Mouse (Mus musculus) MEL (cell line): ENCODE data around the gene Map3k15. TPM values are rescaled to one million over a fixed set of nuclear protein-coding genes. Genes with fewer than 3 reads are reported as not detected.

Source experiments
- DNase-seq: peaks from one replicate; pipeline ENCODE4 v3.0.0; 2011; ENCODE audit warnings: low read depth, low spot score
- H3K27ac ChIP-seq: 2 replicates; pipeline ENCODE4 v1.5.1; 2012; ENCODE audit warnings: low read depth, mild to moderate bottlenecking, control low read depth, low read length, moderate library complexity; ENCODE audit not compliant: control insufficient read depth
- H3K27me3 ChIP-seq, 2 experiments: fragments of 150-350 bp in 1 of 2; sonication (generic) in 1 of 2; 2 replicates each; pipeline ENCODE4 v1.6.1; 2012; ENCODE audit warnings: low read length in 2 of 2, mild to moderate bottlenecking in 2 of 2, improper control_type of control experiment in 1 of 2, moderate library complexity in 1 of 2; ENCODE audit not compliant: insufficient read depth in 2 of 2, control insufficient read depth in 1 of 2
- H3K36me3 ChIP-seq, 2 experiments: 2 replicates each; pipeline ENCODE4 v1.6.1; 2012 to 2014; ENCODE audit warnings: low read length in 2 of 2, improper control_type of control experiment in 1 of 2, inconsistent platforms in 1 of 2, mild to moderate bottlenecking in 1 of 2; ENCODE audit not compliant: insufficient read depth in 2 of 2, control insufficient read depth in 1 of 2
- H3K4me1 ChIP-seq, 2 experiments: fragments of 150-350 bp in 1 of 2; sonication (generic) in 1 of 2; 2 replicates each; pipeline ENCODE4 v1.6.1; 2012; ENCODE audit warnings: low read length in 2 of 2, improper control_type of control experiment in 1 of 2, mild to moderate bottlenecking in 1 of 2; ENCODE audit not compliant: insufficient read depth in 2 of 2, control insufficient read depth in 1 of 2
- H3K4me3 ChIP-seq, 2 experiments: fragments of 150-350 bp in 1 of 2; sonication (generic) in 1 of 2; 2 replicates each; pipeline ENCODE4 v1.5.1; 2012; ENCODE audit warnings: low read depth in 2 of 2, low read length in 2 of 2, mild to moderate bottlenecking in 2 of 2, moderate library complexity in 2 of 2, control low read depth in 1 of 2, improper control_type of control experiment in 1 of 2; ENCODE audit not compliant: control insufficient read depth in 1 of 2, insufficient read depth in 1 of 2
- H3K79me2 ChIP-seq: 2 replicates; pipeline ENCODE4 v1.6.1; 2012; ENCODE audit warnings: mild to moderate bottlenecking, low read length, moderate library complexity; ENCODE audit not compliant: control insufficient read depth, poor library complexity, insufficient read depth
- H3K9ac ChIP-seq: 2 replicates; pipeline ENCODE4 v1.6.1; 2012; ENCODE audit warnings: low read depth, mild to moderate bottlenecking, control low read depth, low read length, moderate library complexity; ENCODE audit not compliant: control insufficient read depth, poor library complexity, severe bottlenecking
- H3K9me3 ChIP-seq: fragments of 150-350 bp; sonication (generic); replicated peaks from 2 replicates; pipeline ENCODE4 v1.6.1; 2012; ENCODE audit warnings: mild to moderate bottlenecking, low read length, improper control_type of control experiment, moderate library complexity; ENCODE audit not compliant: insufficient read depth
- BHLHE40 ChIP-seq: IDR thresholded peaks from 2 replicates; pipeline ENCODE4 v1.6.1; 2012; ENCODE audit warnings: low read depth, mild to moderate bottlenecking, inconsistent platforms, low read length, improper control_type of control experiment, borderline replicate concordance
- CHD1 ChIP-seq: IDR thresholded peaks from 2 replicates; pipeline ENCODE4 v1.6.1; 2012; ENCODE audit warnings: low read depth, mild to moderate bottlenecking, inconsistent platforms, low read length, improper control_type of control experiment
- E2F4 ChIP-seq: IDR thresholded peaks from 2 replicates; pipeline ENCODE4 v1.6.1; 2011; ENCODE audit warnings: low read depth, low read length, improper control_type of control experiment, borderline replicate concordance
- ELF1 ChIP-seq: IDR thresholded peaks from 2 replicates; pipeline ENCODE4 v1.6.1; 2014; ENCODE audit warnings: low read depth, mild to moderate bottlenecking, inconsistent platforms, low read length, improper control_type of control experiment, moderate library complexity
- EP300 ChIP-seq, 2 experiments: IDR thresholded peaks; 2 replicates each; pipeline ENCODE4 v1.6.1; 2011; ENCODE audit warnings: improper control_type of control experiment in 2 of 2, low read length in 2 of 2, low read depth in 1 of 2, mild to moderate bottlenecking in 1 of 2
- GABPA ChIP-seq: IDR thresholded peaks from 2 replicates; pipeline ENCODE4 v1.6.1; 2012; ENCODE audit warnings: low read depth, mild to moderate bottlenecking, inconsistent platforms, low read length, improper control_type of control experiment, moderate library complexity
- GATA1 ChIP-seq: IDR thresholded peaks from 2 replicates; pipeline ENCODE4 v1.6.1; 2011; ENCODE audit warnings: low read depth, low read length, improper control_type of control experiment
- JUND ChIP-seq: IDR thresholded peaks from 2 replicates; pipeline ENCODE4 v1.6.1; 2011; ENCODE audit warnings: low read depth, mild to moderate bottlenecking, improper control_type of control experiment, low read length
- MAFK ChIP-seq: IDR thresholded peaks from 2 replicates; pipeline ENCODE4 v1.6.1; 2011; ENCODE audit warnings: low read depth, mild to moderate bottlenecking, low read length, improper control_type of control experiment, borderline replicate concordance
- MAX ChIP-seq: IDR thresholded peaks from 2 replicates; pipeline ENCODE4 v1.6.1; 2011; ENCODE audit warnings: low read length, improper control_type of control experiment
- MAZ ChIP-seq: IDR thresholded peaks from 2 replicates; pipeline ENCODE4 v1.6.1; 2012; ENCODE audit warnings: low read depth, mild to moderate bottlenecking, inconsistent platforms, low read length, improper control_type of control experiment
- MEF2A ChIP-seq: IDR thresholded peaks from 2 replicates; pipeline ENCODE4 v1.6.1; 2014; ENCODE audit warnings: low read depth, mild to moderate bottlenecking, inconsistent platforms, low read length, improper control_type of control experiment; ENCODE audit not compliant: poor library complexity, insufficient replicate concordance, severe bottlenecking; ENCODE audit errors: extremely low read depth
- MXI1 ChIP-seq: IDR thresholded peaks from 2 replicates; pipeline ENCODE4 v1.6.1; 2011; ENCODE audit warnings: mild to moderate bottlenecking, low read depth, low read length, improper control_type of control experiment
- MYB ChIP-seq: IDR thresholded peaks from 2 replicates; pipeline ENCODE4 v1.6.1; 2011; ENCODE audit warnings: mild to moderate bottlenecking, low read depth, low read length, improper control_type of control experiment
- MYC ChIP-seq: IDR thresholded peaks from 2 replicates; pipeline ENCODE4 v1.6.1; 2011; ENCODE audit warnings: low read depth, mild to moderate bottlenecking, low read length, improper control_type of control experiment, moderate library complexity
- NRF1 ChIP-seq: IDR thresholded peaks from 2 replicates; pipeline ENCODE4 v1.6.1; 2014; ENCODE audit warnings: low read depth, mild to moderate bottlenecking, inconsistent platforms, low read length, improper control_type of control experiment, moderate library complexity; ENCODE audit not compliant: poor library complexity, insufficient read depth, severe bottlenecking
- POLR2AphosphoS2 ChIP-seq: IDR thresholded peaks from 2 replicates; pipeline ENCODE4 v1.6.1; 2011; ENCODE audit warnings: low read length, improper control_type of control experiment
- SMC3 ChIP-seq: IDR thresholded peaks from 2 replicates; pipeline ENCODE4 v1.6.1; 2011; ENCODE audit warnings: low read depth, low read length, improper control_type of control experiment
- USF1 ChIP-seq: IDR thresholded peaks from 2 replicates; pipeline ENCODE4 v1.6.1; 2014; ENCODE audit warnings: low read depth, mild to moderate bottlenecking, inconsistent platforms, low read length, improper control_type of control experiment, moderate library complexity
- ZC3H11A ChIP-seq: IDR thresholded peaks from 2 replicates; pipeline ENCODE4 v1.6.1; 2012; ENCODE audit warnings: low read depth, mild to moderate bottlenecking, inconsistent platforms, low read length, improper control_type of control experiment
- ZMIZ1 ChIP-seq: IDR thresholded peaks from 2 replicates; pipeline ENCODE4 v1.6.1; 2012; ENCODE audit warnings: low read depth, mild to moderate bottlenecking, inconsistent platforms, low read length, improper control_type of control experiment, moderate library complexity
- ZNF384 ChIP-seq: IDR thresholded peaks from 2 replicates; pipeline ENCODE4 v1.6.1; 2012; ENCODE audit warnings: low read depth, mild to moderate bottlenecking, inconsistent platforms, low read length, improper control_type of control experiment
- polyA plus RNA-seq, 2 experiments: library from polyadenylated mRNA; stranded (reverse) in 1 of 2; unstranded in 1 of 2; fragments of >175 nt in 1 of 2; fragments of >200 nt in 1 of 2; gene quantifications; 2 replicates each; pipeline versions ENCODE4 v1.2.1 to v1.2.4; 2012; ENCODE audit warnings: low replicate concordance in 2 of 2, low read depth in 1 of 2; ENCODE audit not compliant: insufficient read length in 2 of 2, insufficient read depth in 1 of 2, missing spikeins in 1 of 2
- total RNA-seq: library from RNA; depleted of rRNA; stranded (reverse); fragments of 300-350 nt; gene quantifications from 2 replicates; pipeline ENCODE4 v1.2.3, GENCODE M21; 2012

The Map3k15 gene
- total and polyA plus RNA-seq, 3 experiments, result 14.8 to 16.9 TPM; not detected in 1

GRCm38 (mm10) chrX:159955433-159955832 is 32.8 kb upstream of the Map3k15 start:
- no peak for TF ChIP-seq GATA1
- TF ChIP-seq MAX, result no peak
- no peak for TF ChIP-seq BHLHE40
- no peak for TF ChIP-seq ZNF384
- no peak for TF ChIP-seq SMC3
- no peak for TF ChIP-seq MYC
- no peak for TF ChIP-seq MXI1
- no peak for TF ChIP-seq ZC3H11A
- TF ChIP-seq ZMIZ1, result no peak
- no peak for TF ChIP-seq GABPA
- TF ChIP-seq MAZ, result no peak
- TF ChIP-seq POLR2AphosphoS2, result no peak
- no peak for TF ChIP-seq JUND
- no peak for TF ChIP-seq E2F4
- TF ChIP-seq USF1, result no peak
- TF ChIP-seq MEF2A, result no peak
- no peak for TF ChIP-seq MAFK
- TF ChIP-seq ELF1, result no peak
- no peak for TF ChIP-seq MYB
- TF ChIP-seq NRF1, result no peak
- H3K36me3 ChIP-seq, result peaks cover 0 to 14% of the 10 kb centered on the region in 2 experiments; a peak in 2 of 4 replicates

DNA sequence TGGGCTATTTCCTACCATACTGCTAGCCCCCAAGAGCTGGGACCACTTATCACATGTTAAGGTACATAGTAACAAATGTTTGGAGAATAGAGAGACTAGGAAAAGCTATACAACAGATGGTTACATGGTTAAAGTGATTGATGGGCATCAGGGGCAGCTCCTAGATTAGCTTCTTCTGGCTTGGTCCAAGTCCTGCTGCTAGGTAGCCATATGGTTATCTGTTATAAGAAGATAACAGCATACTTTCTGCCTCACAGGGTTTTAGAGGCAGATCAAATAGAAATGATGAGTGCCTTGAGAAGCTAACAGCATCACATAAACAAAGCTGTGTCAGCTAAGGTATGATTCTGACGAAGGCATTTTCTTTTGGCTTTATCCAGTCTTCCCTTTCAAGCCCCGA is 26.8 kb upstream of the Map3k15 start:
- Histone ChIP-seq H3K79me2 (no peaks in the 10 kb centered on the region), H3K36me3 (peaks cover 0 to 6% of the 10 kb centered on the region in 2 experiments; a peak in 2 of 4 replicates)

More at GRCm38 (mm10) chrX:159955433-159955832, 32.8 kb upstream of the Map3k15 start:
- Histone ChIP-seq H3K27ac (no peak overlapping the region), H3K4me1 (peaks cover 11 to 13% of the 10 kb centered on the region in 2 experiments), H3K9me3 (no peaks in the 10 kb centered on the region), H3K27me3 (no peaks in the 10 kb centered on the region), H3K9ac (no peak overlapping the region), H3K79me2 (no peaks in the 10 kb centered on the region), H3K4me3 (no peak overlapping the region)
- no peak for DNase-seq

More for the DNA sequence above, 26.8 kb upstream of the Map3k15 start:
- no peak overlapping the region for H3K27ac ChIP-seq
- DNase-seq, result no peak
- no peaks in the 10 kb centered on the region for H3K27me3 ChIP-seq
- peak; percentile 55 for TF ChIP-seq GATA1
- TF ChIP-seq CHD1, result no peak
- 0 out of 4 replicates have a peak, but pooled peaks of 1 of the 2 experiments have one; percentile 18 for TF ChIP-seq EP300 (IDR thresholded peaks at IDR 0.05; ENCODE audit: low read depth in 1 of 2, low read length in 2 of 2)
- no peak for TF ChIP-seq ZMIZ1
- H3K9me3 ChIP-seq, result no peaks in the 10 kb centered on the region
- H3K4me1 ChIP-seq, result peaks cover 8 to 10% of the 10 kb centered on the region in 2 experiments
- H3K9ac ChIP-seq, result no peak overlapping the region
- no peak overlapping the region for H3K4me3 ChIP-seq
